Mouse (Mus musculus) lung, embryonic 16.5 days (tissue): ENCODE results near the gene Kcnh5. TPM values are rescaled to one million over a fixed set of nuclear protein-coding genes. Genes with fewer than 3 reads are reported as not detected.
A peak's percentile ranks its signal among the peaks of the same experiment; 100 is the strongest.

Source experiments
- ATAC-seq: fragments of 200-750 bp; cut with Nextera tagmentation; 2 replicates; pipeline ENCODE4 v1.8.0; 2017; ENCODE audit warnings: low read depth, mild to moderate bottlenecking, moderate library complexity
- H3K27ac ChIP-seq: fragments of 300-500 bp; sonication (generic); 2 replicates; pipeline ENCODE4 v1.5.1; 2014; ENCODE audit warnings: mild to moderate bottlenecking, control low read depth, low read length
- H3K27me3 ChIP-seq: fragments of 300-500 bp; sonication (generic); 2 replicates; pipeline ENCODE4 v1.6.1; 2014; ENCODE audit warnings: low read depth, low read length, mixed read lengths; ENCODE audit not compliant: control insufficient read depth, insufficient read depth
- H3K36me3 ChIP-seq: fragments of 300-500 bp; sonication (generic); 2 replicates; pipeline ENCODE4 v1.6.1; 2014; ENCODE audit warnings: low read length; ENCODE audit not compliant: control insufficient read depth, insufficient read depth
- H3K4me1 ChIP-seq: fragments of 300-500 bp; sonication (generic); replicated peaks from 2 replicates; pipeline ENCODE4 v1.6.1; 2014; ENCODE audit warnings: low read length, mixed read lengths; ENCODE audit not compliant: control insufficient read depth, insufficient read depth
- H3K4me2 ChIP-seq: fragments of 300-500 bp; sonication (generic); 2 replicates; pipeline ENCODE4 v1.6.1; 2014; ENCODE audit warnings: low read depth, low read length, control low read depth
- H3K4me3 ChIP-seq: fragments of 300-500 bp; sonication (generic); 2 replicates; pipeline ENCODE4 v1.5.1; 2014; ENCODE audit warnings: mild to moderate bottlenecking, low read length, control low read depth
- H3K9ac ChIP-seq: fragments of 300-500 bp; sonication (generic); 2 replicates; pipeline ENCODE4 v1.6.1; 2014; ENCODE audit warnings: low read length, control low read depth
- H3K9me3 ChIP-seq: fragments of 300-500 bp; sonication (generic); 2 replicates; pipeline ENCODE4 v1.6.1; 2016; ENCODE audit warnings: low read length; ENCODE audit not compliant: control insufficient read depth
- WGBS: fragments of 180-500 bp; shearing (Covaris S2); extraction: QIAGEN DNeasy Blood & Tissue Kit; methylation state at CpG from one replicate; pipeline ENCODE4 v1.1.7; 2014; 5-methylcytosine and 5-hydroxymethylcytosine counted together
- polyA plus RNA-seq: library from polyadenylated mRNA; unstranded; fragments of >200 nt; fragmentation: Nextera tagmentation; extraction: Ambion mirVana; gene quantifications from 2 replicates; pipeline ENCODE4 v1.2.1, GENCODE M21; 2015

Gene Kcnh5
- polyA plus RNA-seq = not detected in 2 replicates

DNA sequence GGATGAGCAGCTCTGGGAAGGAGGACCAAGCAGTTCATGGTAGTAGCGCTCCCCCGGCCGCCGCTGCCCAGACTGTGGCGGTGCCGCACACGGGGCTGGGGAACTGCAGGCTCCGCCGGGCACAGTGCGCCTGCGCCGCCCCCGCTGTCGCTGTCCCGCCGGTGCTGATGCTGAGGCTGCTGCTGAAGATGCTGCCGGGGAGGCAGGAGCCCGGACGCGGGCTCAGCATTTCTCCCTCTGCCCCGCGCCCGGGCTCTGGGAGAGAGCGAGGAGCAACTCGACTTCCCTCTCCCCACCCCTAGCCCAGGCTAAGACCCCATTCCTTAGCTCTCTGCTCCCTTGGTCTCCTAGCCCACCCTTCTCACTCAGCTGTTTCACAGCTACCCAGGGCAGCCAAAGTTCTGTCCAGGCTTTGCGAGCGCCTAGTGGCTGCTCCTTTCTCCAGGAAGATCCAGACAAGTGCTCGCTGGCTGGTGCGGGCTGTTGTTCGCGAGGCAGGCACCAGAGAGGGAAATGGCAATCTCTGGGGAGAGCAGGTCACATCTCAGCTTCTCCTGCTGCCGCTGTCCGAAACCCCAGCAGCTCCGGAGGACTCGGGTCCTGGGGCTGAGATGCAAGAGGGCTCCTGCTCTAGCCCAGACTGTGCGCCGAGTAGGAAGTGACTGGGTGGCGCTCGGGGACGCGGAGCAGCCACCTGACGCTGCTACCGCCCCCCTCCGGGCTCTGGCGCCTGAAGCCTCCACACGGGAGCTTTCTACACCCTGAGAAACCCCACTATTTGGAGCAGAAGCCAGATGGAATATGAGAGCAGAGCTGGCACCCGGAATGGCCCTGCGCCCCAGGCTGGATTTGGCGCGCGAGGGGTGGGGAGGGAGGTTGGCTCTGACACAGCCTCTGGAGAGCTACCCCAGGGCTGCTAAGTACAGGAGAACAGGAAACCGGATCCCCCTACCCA is at the start of gene Kcnh5:
Kcnh5 (minus strand) TSS at position 642 of the 955 bp plus-strand sequence.
- H3K27ac ChIP-seq = no peak within 1 kb of the TSS
- peak; percentile 57; the same call in 1 of the 2 replicates for ATAC-seq
- WGBS = under 1% methylated on average over 49 of the region's 52 CpGs

GRCm38 (mm10) chr12:75223966-75224365 is 46.8 kb upstream of the Kcnh5 start:
- Histone ChIP-seq H3K4me3 (no peak overlapping the region), H3K9ac (no peak overlapping the region), H3K27me3 (no peaks in the 10 kb centered on the region), H3K4me2 (no peak overlapping the region), H3K9me3 (no peaks in the 10 kb centered on the region), H3K36me3 (no peaks in the 10 kb centered on the region), H3K4me1 (no peaks in the 10 kb centered on the region), H3K27ac (no peak overlapping the region)
- WGBS = 63% methylated on average over 1 of the region's 1 CpGs
- no peak for ATAC-seq

More for the DNA sequence above, at the start of gene Kcnh5:
- Histone ChIP-seq H3K4me1 (peaks cover 7% of the 10 kb centered on the region), H3K27me3 (peaks cover 50% of the 10 kb centered on the region), H3K36me3 (no peaks in the 10 kb centered on the region), H3K4me2 (peak within 1 kb of the TSS; percentile 45), H3K9me3 (no peaks in the 10 kb centered on the region), H3K4me3 (peak within 1 kb of the TSS; percentile 30), H3K9ac (no peak within 1 kb of the TSS)

- no peak overlapping the region for H3K4me2 ChIP-seq
- WGBS = 80% methylated on average over 2 of the region's 2 CpGs
- no peak for ATAC-seq
Observed at GRCm38 (mm10) chr12:75189413-75189812, 12.3 kb upstream of the Kcnh5 start.

DNA sequence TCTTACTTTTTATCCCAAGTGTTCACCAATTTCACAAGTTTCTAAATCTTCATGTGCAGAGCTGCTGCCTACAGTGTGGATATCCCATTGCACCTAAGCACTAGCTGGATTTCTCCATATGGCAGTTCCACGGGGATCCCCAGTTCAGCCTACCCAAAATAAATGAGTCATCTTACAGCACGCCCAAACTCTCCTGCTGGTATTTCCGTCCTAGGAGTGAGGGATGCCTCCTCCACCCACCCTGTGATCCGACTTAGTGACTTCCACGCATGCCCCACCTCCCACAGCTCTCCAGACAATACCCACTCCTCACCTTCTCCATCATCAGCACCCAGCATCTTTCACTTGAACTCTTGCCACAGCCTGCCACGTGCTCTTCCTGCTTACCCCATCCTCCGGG is 5.5 kb upstream of the Kcnh5 start:
- no peak for ATAC-seq
- WGBS = 67% methylated on average over 7 of the region's 7 CpGs
- Histone ChIP-seq H3K36me3 (no peaks in the 10 kb centered on the region), H3K4me2 (no peak overlapping the region), H3K9ac (no peak overlapping the region), H3K27ac (no peak overlapping the region), H3K27me3 (peaks cover 21% of the 10 kb centered on the region), H3K4me1 (no peaks in the 10 kb centered on the region), H3K4me3 (no peak overlapping the region), H3K9me3 (no peaks in the 10 kb centered on the region)

More at GRCm38 (mm10) chr12:75189413-75189812, 12.3 kb upstream of the Kcnh5 start:
- Histone ChIP-seq H3K4me3 (no peak overlapping the region), H3K27ac (no peak overlapping the region), H3K36me3 (no peaks in the 10 kb centered on the region), H3K9me3 (no peaks in the 10 kb centered on the region), H3K9ac (no peak overlapping the region), H3K4me1 (no peaks in the 10 kb centered on the region), H3K27me3 (no peaks in the 10 kb centered on the region)

DNA sequence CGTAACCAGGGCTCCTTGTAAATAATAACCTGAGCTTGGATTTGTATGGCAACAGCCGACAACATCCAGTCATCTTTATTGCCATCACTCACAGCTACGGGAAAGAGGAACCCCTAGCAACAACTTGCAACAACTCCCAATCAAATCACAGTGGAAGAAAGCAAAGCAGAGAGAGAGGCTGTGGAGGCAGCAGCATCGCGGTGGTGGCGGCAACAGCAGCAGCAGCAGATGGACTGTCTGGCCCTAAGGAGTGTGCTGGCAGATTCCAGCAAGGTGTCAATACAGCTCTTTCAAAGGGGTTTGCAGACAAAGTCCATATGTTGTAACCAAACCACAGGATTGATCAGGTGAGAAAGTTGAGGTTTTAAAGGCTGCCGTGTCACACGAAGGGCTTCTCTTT is 2.4 kb upstream of the Kcnh5 start:
- no peaks in the 10 kb centered on the region for H3K36me3 ChIP-seq
- H3K4me2 ChIP-seq = no peak overlapping the region
- peaks cover 49% of the 10 kb centered on the region for H3K27me3 ChIP-seq
- no peak overlapping the region for H3K9ac ChIP-seq
- H3K4me1 ChIP-seq = peaks cover 7% of the 10 kb centered on the region
- WGBS = 22% methylated on average over 8 of the region's 8 CpGs
- no peaks in the 10 kb centered on the region for H3K9me3 ChIP-seq
- ATAC-seq = no peak
- H3K4me3 ChIP-seq = no peak overlapping the region
- H3K27ac ChIP-seq = no peak overlapping the region

DNA sequence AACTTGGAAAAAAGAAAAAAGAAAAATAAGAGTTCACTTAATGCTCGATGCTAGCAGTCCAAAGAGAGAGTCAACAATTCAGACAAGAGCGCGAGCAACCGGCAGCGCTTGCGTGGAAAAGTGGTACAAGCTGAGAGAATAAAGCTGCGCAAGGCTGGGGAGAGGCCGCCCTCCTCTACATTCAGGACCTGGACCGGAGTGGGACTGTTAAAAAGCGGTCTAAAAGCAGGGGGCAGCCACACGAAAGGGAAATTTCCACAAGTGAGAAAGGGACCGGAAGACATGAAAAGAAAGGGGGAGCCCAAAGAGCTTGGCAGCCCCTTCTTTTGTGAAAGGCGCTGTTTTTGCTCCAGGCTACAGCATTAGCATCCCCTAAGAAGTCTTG is 506 bp upstream of the Kcnh5 start:
- Histone ChIP-seq H3K36me3 (no peaks in the 10 kb centered on the region), H3K4me2 (peak overlapping the region; percentile 45), H3K4me1 (peaks cover 7% of the 10 kb centered on the region), H3K4me3 (no peak overlapping the region; the same call in 1 of the 2 replicates), H3K27ac (no peak overlapping the region), H3K27me3 (peaks cover 50% of the 10 kb centered on the region), H3K9me3 (no peaks in the 10 kb centered on the region), H3K9ac (no peak overlapping the region)
- ATAC-seq = no peak
- WGBS = 3% methylated on average over 13 of the region's 13 CpGs

DNA sequence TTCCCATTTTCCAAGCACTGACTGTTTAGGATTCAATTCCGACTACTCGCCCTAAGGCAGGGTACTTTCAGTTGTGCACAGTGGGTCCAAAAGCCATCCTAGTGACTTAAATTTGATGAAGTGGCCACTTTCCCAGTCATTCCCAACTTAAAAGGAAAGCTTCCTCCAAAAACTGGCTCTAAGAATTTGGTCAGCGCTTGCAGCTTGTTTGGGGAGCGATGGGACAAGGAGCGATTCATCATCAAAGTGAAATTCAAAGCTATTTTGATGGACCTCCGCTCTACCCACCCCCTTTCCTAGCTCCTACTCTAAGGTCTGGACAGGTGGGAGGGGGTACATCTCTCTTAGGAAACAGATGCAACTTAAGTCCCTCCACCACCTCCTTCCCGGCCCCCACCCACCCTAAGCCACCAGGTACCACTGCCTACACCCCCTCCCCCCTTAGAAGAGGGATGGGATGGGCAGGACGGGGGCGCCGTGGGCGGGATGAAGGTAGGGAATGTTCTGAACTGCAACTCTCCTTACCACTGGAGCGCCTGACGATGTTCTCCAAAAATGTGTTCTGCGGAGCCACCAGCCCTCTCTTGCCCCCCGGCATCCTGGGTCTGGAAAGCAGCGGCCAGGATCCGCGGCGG is 1.1 kb downstream of the Kcnh5 start:
- 3% methylated on average over 19 of the region's 19 CpGs for WGBS
- ATAC-seq = no peak
- no peak overlapping the region for H3K27ac ChIP-seq
- peak overlapping the region; percentile 45 for H3K4me2 ChIP-seq
- H3K27me3 ChIP-seq = peaks cover 50% of the 10 kb centered on the region
- H3K4me3 ChIP-seq = peak overlapping the region; percentile 20
- H3K4me1 ChIP-seq = peaks cover 7% of the 10 kb centered on the region
- no peak overlapping the region for H3K9ac ChIP-seq
- no peaks in the 10 kb centered on the region for H3K9me3 ChIP-seq
- no peaks in the 10 kb centered on the region for H3K36me3 ChIP-seq

DNA sequence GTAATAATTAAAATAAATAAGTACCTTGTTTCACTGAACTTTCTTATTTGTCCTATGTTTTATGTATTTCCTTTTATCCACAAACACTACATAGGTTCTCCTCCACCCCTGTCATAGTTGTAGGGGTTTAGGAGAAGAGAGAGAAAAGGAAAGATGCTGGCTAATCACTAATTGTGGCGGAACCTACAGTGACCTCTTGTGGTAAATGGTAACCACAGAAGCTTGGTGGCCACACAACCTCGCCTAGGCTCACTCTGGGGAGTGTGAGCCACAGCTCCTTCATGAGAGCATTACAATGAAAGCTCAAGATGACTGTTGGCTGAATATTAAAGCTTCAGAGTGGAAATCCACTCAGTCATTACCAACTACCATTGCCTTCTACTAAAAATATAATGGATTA is 6.2 kb downstream of the Kcnh5 start:
- no peaks in the 10 kb centered on the region for H3K4me1 ChIP-seq
- no peak overlapping the region for H3K27ac ChIP-seq
- H3K9me3 ChIP-seq = no peaks in the 10 kb centered on the region
- WGBS = 21% methylated on average over 2 of the region's 2 CpGs
- ATAC-seq = no peak
- no peak overlapping the region for H3K9ac ChIP-seq
- H3K36me3 ChIP-seq = no peaks in the 10 kb centered on the region
- H3K4me2 ChIP-seq = no peak overlapping the region
- H3K4me3 ChIP-seq = no peak overlapping the region
- peaks cover 13% of the 10 kb centered on the region for H3K27me3 ChIP-seq

DNA sequence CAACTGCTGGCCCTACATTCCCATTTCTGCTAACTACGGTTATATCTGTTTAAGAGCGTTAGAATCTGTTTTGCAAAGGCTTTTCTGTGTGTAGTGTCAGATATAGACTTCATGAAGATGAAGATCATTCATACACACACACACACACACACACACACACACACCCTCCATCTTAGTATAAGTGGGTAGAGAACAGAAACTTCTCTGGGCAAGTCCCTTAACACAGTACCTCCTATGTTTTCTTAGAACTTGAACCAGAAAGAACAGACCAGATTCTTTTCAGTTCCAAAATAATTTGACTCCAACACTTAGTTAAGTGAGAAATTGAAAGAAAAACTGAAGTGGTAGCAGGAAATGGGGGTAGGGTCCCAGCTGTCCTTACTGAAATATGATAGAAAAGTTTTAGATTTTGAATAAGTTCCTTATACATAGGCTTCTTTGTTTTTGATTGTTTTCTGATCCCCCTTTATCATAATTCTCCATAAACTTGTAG is 24.0 kb downstream of the Kcnh5 start:
- no peaks in the 10 kb centered on the region for H3K9me3 ChIP-seq
- H3K36me3 ChIP-seq = no peaks in the 10 kb centered on the region
- no peaks in the 10 kb centered on the region for H3K4me1 ChIP-seq
- no peak overlapping the region for H3K9ac ChIP-seq
- no peak overlapping the region for H3K27ac ChIP-seq
- no peak overlapping the region for H3K4me2 ChIP-seq
- ATAC-seq = no peak
- H3K4me3 ChIP-seq = no peak overlapping the region
- WGBS = 78% methylated on average over 2 of the region's 2 CpGs
- no peaks in the 10 kb centered on the region for H3K27me3 ChIP-seq
